Mouse (Mus musculus) inflammation-experienced regulatory T-cells (primary cell): ENCODE results near the gene Zfp275. TPM values are rescaled to one million over a fixed set of nuclear protein-coding genes. Genes with fewer than 3 reads are reported as not detected.

Experiments
- polyA plus RNA-seq, 2 experiments: library from polyadenylated mRNA; unstranded; fragments of 100-300 nt; shearing (Covaris generic); gene quantifications; one replicate each; pipeline ENCODE4 v1.2.1; 2017

Gene Zfp275
- polyA plus RNA-seq: 10 to 100 TPM in 1 of 2 experiments, 1 to 10 TPM in 1; 8.9 to 14.7 TPM

GRCm38 (mm10) chrX:73342483-73342895 lies at the start of gene Zfp275:
Gene Zfp275 (plus strand): TSS chrX:73342621.

GRCm38 (mm10) chrX:73292876-73293275 lies 49.5 kb upstream of the Zfp275 start, which contains the start of the genes Xlr5a and Xlr5c:
Gene Xlr5a (minus strand): TSS chrX:73292976.
Gene Xlr5c (minus strand): TSS chrX:73292976.

GRCm38 (mm10) chrX:73336740-73337139 lies 5.7 kb upstream of the Zfp275 start, which contains the start of gene Gm45015:
Gene Gm45015 (minus strand): TSS chrX:73336840.

GRCm38 (mm10) chrX:73398636-73399035 lies 56.2 kb downstream of the Zfp275 start, which contains the start of gene Gm18336:
Gene Gm18336 (minus strand): TSS chrX:73398736.

Other genes with a start within 250 kb of the Zfp275 start
- gene Xlr3a, start 245.5 kb upstream of the Zfp275 start, polyA plus RNA-seq: 1 to 10 TPM; 1.8 to 3.7 TPM
- gene Gm14685, start 225.6 kb upstream of the Zfp275 start, polyA plus RNA-seq: under 1 TPM in 1 of 2 experiments, not detected in 1; 0.71 TPM
- not detected for gene Xlr5b, start 193.8 kb upstream of the Zfp275 start, polyA plus RNA-seq
- gene DXBay18, start 193.2 kb upstream of the Zfp275 start, polyA plus RNA-seq: under 1 TPM in 1 of 2 experiments, not detected in 1; 0.65 TPM
- gene Spin2d, start 165.6 kb upstream of the Zfp275 start, polyA plus RNA-seq: not detected
- gene Xlr3b, start 150.4 kb upstream of the Zfp275 start, polyA plus RNA-seq: 10 to 100 TPM; 26.2 to 30.7 TPM
- 100 to 1,000 TPM; 124 to 139 TPM for gene Xlr4b, start 128.3 kb upstream of the Zfp275 start, polyA plus RNA-seq
- 10 to 100 TPM; 21.8 to 26.9 TPM for gene F8a, start 114.3 kb upstream of the Zfp275 start, polyA plus RNA-seq
- gene Xlr4c, start 99.5 kb upstream of the Zfp275 start, polyA plus RNA-seq: 10 to 100 TPM; 49.4 to 76.7 TPM
- gene Xlr3c, start 77.2 kb upstream of the Zfp275 start, polyA plus RNA-seq: not detected
- gene Xlr5a, start 49.6 kb upstream of the Zfp275 start, polyA plus RNA-seq: under 1 TPM in 1 of 2 experiments, not detected in 1; 0.31 TPM
- under 1 TPM in 1 of 2 experiments, not detected in 1; 0.22 TPM for gene Xlr5c, start 49.6 kb upstream of the Zfp275 start, polyA plus RNA-seq
- under 1 TPM in 1 of 2 experiments, not detected in 1; 0.21 TPM for gene Gm45015, start 5.8 kb upstream of the Zfp275 start, polyA plus RNA-seq
- gene Gm18336, start 56.1 kb downstream of the Zfp275 start, polyA plus RNA-seq: not detected
- gene Zfp92, start 68.5 kb downstream of the Zfp275 start, polyA plus RNA-seq: under 1 TPM in 1 of 2 experiments, not detected in 1; 0.30 TPM
- not detected for gene Trex2, start 92.7 kb downstream of the Zfp275 start, polyA plus RNA-seq
- 10 to 100 TPM; 23.2 to 27.2 TPM for gene Haus7, start 116.4 kb downstream of the Zfp275 start, polyA plus RNA-seq
- not detected for gene Bgn, start 141.0 kb downstream of the Zfp275 start, polyA plus RNA-seq
- gene Atp2b3, start 160.5 kb downstream of the Zfp275 start, polyA plus RNA-seq: not detected